Mouse (Mus musculus): ENCODE measurements around the gene Aass. TPM values are rescaled to one million over a fixed set of nuclear protein-coding genes. Genes with fewer than 3 reads are reported as not detected.
"Not testable (repeated sequence)": the region's sequence is repeated elsewhere in the genome, so short reads cannot be mapped to it uniquely, and the experiment has no call there.

The Aass gene
- total RNA-seq (2022): 1 to 10 TPM; 3.6 to 5.5 (median 5.0) TPM

GRCm38 (mm10) chr6:23132573-23133181 is at the start of gene Aass:
Aass (minus strand) TSS chr6:23132986.
- peak; percentile 3 to 9 for DNase-seq (ENCODE audit: low spot score in 2 of 2)

DNA sequence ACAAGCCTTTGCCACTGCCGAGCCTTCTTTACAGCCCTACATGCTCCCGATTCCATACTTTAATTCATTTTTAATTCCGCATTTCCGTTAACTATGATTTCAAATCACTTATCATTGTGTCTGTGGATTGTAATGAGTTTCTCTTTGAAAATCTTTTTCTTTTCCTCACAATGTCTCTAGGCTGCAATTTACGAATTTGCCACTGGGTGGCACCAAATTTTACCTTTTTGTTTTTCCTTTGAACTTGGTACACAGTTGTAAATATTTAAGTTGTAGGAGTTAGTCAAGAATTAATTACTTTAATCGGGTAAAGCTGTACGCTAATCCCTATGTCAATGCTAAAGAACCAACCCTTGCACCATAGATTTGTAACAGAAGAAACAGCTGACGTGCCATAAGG is 47.3 kb upstream of the Aass start:
- peak in 1 of 2 experiments; percentile 68 for DNase-seq (ENCODE audit: low spot score in 2 of 2)

DNA sequence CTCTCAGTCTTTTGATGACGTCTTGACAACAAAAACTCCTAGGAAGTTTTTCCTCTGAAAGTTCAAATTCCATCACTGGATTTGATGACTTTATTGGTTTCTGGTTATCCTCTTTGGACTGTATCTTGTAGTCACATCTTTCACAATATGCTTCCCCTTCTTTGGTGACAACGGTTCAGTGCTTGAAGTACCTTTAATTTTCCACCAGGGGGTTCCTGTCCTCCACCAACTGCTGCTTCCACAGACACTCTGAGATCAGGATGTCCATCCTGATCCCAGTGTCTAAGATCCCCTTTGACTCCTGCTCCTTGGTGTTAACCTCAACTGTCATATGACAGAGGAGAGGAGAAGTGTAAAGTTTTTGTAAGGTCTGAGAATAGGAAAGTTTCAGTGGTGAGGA is 31.0 kb upstream of the Aass start:
- DNase-seq (ENCODE audit: low spot score in 2 of 2): not testable (repeated sequence)

- DNase-seq (ENCODE audit: low spot score in 2 of 2): not testable (repeated sequence)
Observed at GRCm38 (mm10) chr6:23156357-23156756, 23.6 kb upstream of the Aass start.

DNA sequence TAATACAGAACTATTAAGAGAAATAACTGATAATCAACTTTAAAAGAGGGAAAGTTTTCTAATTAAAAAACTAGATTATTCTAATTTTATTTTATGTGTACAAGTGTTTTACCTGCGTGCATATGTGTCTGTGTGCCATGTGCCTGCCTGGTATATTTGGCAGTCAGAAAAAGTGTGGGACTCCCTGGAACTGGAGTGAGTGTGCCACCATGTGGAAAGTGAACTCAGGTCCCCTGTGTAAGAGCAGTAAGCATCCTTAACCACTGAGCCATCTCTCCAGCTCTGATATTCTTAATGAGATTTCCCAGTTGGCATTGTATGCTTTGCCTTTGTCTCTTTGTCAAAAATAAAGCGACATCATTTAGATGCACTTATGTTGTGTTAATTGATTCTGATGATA is 20.3 kb upstream of the Aass start:
- no peak for DNase-seq (ENCODE audit: low spot score in 2 of 2)

GRCm38 (mm10) chr6:23147221-23147620 is 14.4 kb upstream of the Aass start:
- DNase-seq (ENCODE audit: low spot score in 2 of 2): no peak

DNA sequence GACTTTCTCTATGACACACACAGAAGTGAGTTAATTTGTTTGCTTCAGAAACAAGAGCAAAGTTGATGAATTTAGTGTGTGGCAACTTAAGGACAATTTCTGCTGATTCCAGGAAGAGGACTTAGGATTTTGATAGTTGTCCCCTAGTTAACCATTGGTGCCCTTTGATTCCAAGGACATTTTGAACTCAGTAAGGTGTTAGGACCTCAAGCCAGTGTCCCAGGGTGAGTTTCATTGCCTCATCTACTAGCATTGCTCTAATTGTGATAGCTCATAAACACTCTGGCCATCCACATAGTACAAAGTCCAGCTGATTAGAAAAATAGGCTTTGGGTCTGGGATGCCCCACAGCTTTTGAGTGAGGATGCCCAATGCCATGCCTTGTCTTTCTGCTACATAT is 11.2 kb upstream of the Aass start:
- no peak for DNase-seq (ENCODE audit: low spot score in 2 of 2)

DNA sequence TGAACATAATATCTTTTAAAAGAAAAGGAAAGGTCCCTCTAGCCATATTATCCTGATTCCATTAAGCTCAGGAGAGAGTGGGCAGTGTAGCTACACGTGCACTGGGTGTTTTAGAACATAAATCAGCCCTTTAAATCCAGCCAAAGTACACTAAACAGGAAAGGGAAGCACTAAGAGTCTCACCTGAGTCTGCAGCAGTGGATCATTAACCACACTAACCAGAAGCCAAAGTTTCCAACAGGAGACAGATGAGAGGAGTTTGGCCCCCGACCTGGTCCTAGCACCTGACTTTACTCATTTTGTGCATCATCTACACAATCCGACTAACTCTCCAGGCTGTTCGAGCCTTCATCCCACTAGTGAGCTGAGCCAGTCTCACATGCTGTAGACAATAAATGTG is 1.8 kb downstream of the Aass start:
- DNase-seq (ENCODE audit: low spot score in 2 of 2): no peak

DNA sequence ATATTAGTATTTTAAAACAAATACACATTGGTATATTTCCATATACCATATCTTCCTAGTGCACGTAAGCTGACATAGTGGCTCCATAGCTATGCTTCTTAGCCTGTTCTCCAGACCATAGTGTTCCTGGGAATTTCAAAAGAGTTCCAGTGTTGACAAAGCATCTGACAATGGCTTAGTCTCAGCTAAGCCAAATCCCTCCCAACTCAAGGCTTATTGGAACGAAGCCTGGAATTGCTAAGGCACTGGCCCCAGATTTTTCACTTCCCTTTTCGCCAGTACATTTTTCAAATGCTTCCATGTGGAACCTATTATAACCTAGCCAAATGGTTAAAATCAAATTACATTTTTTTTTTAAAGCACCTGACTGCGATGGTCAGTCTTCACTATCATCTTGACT is 3.6 kb downstream of the Aass start:
- DNase-seq (ENCODE audit: low spot score in 2 of 2): peak in 1 of 2 experiments; percentile 5

DNA sequence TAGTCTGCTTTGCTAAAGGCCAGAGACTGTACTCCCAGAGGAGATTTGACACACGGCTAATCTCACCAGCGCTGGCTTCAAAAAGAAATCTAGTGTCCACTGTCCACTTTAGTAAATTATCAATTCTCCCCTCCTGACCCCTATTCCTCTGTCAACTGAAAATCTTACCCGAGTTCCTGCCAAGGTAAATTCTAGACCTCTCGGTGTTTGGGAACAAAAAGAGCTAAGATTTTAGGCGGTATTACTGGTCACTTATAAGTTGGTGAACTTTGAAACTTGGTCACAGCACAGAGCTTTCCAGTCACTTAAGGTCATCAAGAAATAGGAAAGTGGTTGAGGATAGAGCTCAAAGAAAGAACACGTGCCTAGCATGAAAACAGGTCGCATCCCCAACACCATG is 6.1 kb downstream of the Aass start:
- no peak for DNase-seq (ENCODE audit: low spot score in 2 of 2)

- DNase-seq (ENCODE audit: low spot score in 2 of 2): no peak
Observed at GRCm38 (mm10) chr6:23125831-23126230, 7.0 kb downstream of the Aass start.

GRCm38 (mm10) chr6:23124823-23125222 is 8.0 kb downstream of the Aass start:
- DNase-seq (ENCODE audit: low spot score in 2 of 2): no peak

DNA sequence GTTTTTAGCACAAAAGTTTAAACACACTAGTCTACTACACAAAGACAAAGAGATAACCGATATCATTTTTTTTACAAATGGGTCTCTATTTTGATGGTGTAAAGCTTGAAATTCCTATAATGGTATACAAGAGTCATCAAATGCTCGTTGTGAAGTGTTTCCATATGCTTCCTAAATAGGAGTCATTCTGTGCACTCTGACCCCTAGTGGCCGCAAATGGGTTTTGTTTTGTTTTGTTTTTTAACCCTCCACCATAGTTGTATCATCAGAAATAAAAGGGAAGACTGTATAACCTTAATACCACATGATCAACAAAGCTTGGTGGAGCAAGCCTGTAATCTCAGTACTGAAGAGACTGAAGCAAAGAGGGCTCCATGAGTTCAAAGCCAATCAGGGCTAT is 9.9 kb downstream of the Aass start:
- no peak for DNase-seq (ENCODE audit: low spot score in 2 of 2)

DNA sequence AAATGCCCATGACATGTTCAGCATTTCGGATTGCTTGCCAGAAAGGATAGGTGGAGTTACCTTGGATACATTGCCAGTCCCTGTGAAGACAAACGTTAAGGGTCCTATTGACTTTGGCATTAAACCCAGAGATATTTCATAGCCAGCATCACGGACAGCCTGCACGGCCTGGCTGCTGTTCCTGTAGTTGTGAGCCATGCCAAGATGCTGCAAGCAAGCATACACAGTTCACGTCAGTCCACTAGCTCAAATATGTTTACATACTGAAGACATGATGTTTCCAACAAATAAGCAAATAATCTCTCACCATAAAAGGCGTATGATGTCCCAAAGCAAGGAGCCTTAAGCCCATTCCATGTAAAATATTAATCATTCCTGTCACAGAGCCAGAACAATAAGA is 18.0 kb downstream of the Aass start:
- DNase-seq (ENCODE audit: low spot score in 2 of 2): no peak

- no peak for DNase-seq (ENCODE audit: low spot score in 2 of 2)
Observed at GRCm38 (mm10) chr6:23107069-23107468, 25.7 kb downstream of the Aass start.

DNA sequence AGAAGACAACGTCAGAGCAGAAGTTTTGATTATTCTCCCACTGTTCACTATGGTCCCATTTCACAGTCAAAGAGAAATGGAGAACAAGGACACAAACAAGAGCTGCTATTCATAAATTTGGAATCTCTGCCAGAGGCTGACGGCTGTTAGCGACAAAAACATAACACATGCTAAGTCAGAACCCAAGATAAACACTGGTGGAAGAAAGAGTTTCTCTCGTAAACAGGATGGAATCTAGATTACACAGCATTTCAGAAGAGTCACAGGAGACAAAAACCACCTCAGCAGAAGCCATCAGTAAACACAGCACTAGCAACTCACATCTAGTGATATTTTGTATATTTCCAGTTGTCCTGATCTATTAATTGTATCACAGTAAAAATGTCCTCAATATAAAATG is 26.4 kb downstream of the Aass start:
- DNase-seq (ENCODE audit: low spot score in 2 of 2): no peak

- DNase-seq (ENCODE audit: low spot score in 2 of 2): not testable (repeated sequence)
Observed at GRCm38 (mm10) chr6:23090346-23091055, 42.3 kb downstream of the Aass start.

DNA sequence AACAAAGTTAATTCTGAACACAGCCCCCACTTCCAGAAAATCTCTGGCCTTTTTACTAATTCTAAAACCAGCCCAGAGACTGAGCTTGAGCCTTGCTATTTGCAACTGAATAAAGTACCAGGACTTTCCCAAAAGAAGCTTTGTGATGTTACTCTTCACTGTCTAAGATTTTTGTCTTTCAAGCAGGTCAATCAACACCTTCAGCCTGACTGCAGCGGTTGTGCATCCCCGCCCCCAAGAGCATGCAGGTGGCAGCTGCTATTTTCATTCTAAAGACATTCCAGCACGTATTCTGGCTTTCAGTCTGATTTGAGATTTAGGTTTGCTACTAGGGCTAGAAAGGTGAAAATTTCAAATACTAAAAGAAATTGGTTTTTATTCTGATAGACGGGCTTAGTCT is 43.5 kb downstream of the Aass start:
- not testable (repeated sequence) for DNase-seq (ENCODE audit: low spot score in 2 of 2)

DNA sequence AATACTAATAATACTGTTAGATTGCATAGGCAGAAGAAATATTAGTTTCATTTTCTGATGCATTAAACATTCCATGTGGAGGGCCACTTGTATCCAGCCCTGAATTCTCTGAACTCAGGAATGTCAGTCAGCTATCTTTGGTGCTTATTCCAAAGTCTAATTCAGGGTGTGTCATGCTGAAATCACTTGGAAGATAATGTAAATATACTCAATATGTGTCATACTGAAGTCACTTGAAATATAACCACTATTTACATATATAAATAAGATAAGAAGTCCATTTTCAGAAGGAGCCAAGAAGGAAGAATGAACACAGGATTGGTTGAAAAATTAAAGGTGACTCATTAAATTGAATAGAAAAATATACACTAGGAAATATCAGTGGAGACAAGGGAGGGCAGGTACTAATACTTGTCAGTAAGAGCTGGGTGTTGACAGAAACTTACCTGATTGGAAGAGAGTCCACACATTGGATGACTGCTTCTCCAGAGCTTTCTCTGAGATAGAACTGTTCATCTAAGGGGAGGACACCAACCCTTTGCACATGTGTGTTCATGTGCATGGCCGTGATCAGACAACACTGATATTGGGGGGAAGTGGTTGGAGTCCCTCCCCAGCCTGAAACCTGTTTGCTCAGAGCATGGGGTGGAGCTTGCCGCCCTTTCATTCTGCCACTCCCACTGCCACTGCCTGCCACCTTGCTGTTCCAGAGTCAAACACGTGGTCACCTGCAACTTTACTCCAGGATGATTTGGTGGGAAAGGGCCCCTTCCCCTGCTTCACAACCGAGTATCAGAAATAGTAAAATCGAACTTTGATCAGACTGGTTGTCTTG is 48.0 kb downstream of the Aass start:
- DNase-seq (ENCODE audit: low spot score in 2 of 2): no peak

DNA sequence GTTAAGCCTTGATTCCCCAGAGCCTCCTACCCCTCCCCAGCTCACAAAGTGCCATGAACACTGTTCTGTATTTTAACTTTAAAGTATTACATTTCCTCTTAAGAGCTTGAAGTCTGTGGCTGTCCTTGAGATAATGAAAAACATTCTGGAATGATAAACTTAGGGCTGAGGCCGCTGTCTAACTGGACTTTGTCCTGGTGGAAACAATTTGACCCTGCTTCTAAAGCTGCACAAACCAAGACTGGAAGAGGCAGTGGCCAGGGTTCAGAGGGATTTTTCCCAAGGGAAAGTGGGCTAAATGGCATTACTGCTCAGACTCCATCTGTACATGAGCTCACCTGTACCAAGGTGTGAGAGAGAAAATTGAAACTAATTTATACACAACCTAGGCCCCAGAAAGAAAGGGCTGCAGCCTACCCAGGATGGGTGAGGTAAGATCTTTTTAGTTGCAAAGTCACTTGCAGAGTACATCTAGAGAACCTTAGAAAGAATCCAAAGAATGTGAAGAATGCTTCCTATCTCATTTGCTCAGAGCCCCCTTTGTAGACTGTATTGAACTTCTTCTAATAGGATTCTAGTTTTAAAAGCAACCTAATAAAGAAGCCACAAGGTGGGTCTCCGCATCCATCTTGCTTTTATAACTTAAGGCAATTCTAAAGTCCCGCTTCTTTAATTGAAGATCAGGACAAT is 52.6 kb downstream of the Aass start:
- no peak for DNase-seq (ENCODE audit: low spot score in 2 of 2)

DNA sequence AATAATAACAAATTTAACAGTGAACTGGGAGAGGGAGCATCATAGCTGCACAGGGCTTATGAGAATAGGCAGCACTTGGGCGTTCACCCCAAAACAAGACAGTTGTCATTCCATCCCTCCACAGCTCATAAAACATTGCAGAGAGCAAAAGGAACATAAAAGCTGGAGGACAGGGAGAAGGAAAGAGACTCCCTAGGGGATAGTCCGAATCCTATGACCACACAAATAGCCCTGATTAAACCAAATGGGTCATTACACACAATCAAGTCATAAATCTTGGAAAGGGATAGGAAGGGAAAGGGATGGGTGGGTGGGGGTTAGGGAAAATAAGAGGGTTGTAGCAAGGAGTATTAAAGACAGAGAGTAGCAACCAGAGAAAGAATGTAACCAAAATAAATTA is 54.5 kb downstream of the Aass start:
- no peak for DNase-seq (ENCODE audit: low spot score in 2 of 2)

- DNase-seq (ENCODE audit: low spot score in 2 of 2): no peak
Observed at GRCm38 (mm10) chr6:23076060-23076459, 56.7 kb downstream of the Aass start.
